Mouse (Mus musculus) monocyte, adult 5-6 weeks (primary cell): ENCODE results near the gene Arl15. TPM values are rescaled to one million over a fixed set of nuclear protein-coding genes. Genes with fewer than 3 reads are reported as not detected.

ENCODE experiments used
- ATAC-seq: fragments of 153-309, 156-312 bp; replicated peaks from 2 replicates; pipeline ENCODE4 v1.8.0; 2017; ENCODE audit warnings: mild to moderate bottlenecking; ENCODE audit not compliant: low TSS enrichment, insufficient number of reproducible peaks, severe bottlenecking, poor library complexity, low FRiP score
- total RNA-seq: library from RNA; stranded (forward); fragments of 200-1000, 200-491, 200-594 nt; gene quantifications from 3 replicates; pipeline ENCODE4 v1.2.3, GENCODE M21; 2017

The Arl15 gene
- total RNA-seq, 1 experiment from 2014 or later = 11.3 TPM

DNA sequence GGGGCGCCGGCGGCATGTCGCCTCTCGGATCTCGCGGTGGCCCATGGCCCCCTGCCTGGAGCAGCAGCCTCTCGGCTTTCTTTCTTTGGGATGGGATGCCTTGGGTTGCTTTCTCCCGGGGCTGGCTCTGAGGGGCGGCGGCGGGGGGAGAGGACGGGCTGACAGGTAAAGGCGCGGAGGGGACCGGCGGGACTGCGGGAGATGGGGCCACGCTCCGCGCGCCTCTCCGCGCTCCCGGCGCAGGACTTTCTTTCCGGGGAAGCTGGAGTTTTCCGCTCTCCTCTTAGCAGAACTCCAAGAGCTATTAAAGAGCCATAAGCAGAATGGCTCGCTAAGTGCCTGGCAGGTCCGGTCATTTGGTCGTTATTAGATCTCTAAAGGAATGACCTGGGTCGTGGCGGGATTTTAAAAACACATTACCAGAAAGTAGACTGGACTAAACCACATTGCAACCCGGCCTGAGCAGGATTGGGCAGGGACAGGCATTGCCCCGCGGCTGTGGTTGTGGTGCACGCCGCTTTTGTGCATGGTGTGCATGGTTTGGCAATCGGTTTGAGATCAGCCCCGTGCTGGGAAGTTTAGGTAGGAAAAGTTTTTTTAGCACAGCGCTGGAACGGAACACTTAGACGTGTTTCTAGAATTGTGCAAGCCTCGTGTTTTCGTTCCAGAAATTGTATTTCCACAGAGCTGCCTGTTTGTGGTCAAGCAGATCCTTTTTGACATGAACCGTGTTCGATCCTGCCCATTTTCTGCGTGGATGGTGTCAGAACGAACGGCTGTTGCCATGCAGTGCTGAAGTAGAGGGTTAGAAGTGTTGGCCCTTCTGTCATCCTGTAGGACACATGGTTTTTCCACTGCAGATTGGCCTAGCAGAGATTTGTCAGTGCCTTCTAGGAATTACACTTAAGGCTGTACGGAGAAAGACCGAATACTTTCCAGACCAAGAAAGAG is 675 bp downstream of the Arl15 start:
- no peak for ATAC-seq

DNA sequence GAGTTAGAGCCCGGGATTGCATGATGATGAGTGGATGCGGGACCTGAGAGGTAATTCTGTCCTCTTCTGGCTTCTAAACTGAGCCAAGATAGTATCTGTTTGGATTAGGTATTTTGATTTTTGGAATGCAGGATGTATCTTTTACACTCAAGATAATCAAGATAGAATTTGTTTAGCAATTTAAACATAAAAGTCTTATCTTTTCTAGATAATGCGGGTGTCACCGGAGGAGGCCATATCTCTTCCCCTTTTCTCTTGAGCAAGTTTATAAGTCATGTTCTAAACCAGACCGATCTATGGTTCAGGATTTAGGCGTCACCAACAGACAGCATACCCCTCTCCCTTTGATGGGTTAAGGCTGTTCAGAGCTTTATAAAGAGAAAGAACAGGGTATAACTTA is 3.1 kb downstream of the Arl15 start:
- ATAC-seq = no peak

DNA sequence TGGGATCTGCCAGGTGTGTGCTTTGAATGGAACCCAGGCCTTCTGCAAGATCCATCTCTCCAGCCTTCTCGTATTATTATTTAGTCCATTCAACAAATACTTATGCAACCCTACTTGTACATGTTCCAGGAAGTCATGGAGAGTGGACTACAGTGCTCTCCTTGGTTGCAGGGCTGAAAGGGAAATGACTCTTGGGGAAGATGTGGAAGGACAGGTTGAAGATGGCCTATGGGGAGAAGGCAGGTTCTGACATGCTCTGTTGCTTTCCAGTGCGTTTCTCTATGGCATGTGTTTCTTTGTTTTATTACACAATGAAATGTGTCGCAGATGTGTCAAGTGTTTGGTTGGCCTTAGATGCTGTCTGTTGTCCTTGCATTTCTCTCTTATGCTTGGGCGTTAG is 5.1 kb downstream of the Arl15 start:
- ATAC-seq = no peak

DNA sequence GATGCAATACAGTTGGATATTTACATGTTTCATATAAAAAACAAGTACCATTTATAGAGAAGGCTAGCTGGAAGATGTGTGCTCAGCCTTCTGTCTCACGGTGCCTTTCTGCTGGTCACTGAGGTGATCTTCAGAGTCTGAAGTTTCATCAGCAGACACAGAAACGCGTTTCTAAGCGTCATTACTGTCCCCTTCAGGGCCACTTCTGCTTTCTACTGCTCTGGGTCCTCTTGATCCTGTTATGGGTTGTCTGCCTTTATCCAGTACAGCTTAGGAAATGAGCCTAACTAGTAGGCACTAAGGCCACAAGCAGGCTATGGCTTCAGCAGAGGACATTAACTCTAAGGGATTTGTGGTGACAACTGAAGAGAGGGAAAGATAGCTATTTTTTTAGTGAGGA is 5.9 kb downstream of the Arl15 start:
- ATAC-seq = no peak

DNA sequence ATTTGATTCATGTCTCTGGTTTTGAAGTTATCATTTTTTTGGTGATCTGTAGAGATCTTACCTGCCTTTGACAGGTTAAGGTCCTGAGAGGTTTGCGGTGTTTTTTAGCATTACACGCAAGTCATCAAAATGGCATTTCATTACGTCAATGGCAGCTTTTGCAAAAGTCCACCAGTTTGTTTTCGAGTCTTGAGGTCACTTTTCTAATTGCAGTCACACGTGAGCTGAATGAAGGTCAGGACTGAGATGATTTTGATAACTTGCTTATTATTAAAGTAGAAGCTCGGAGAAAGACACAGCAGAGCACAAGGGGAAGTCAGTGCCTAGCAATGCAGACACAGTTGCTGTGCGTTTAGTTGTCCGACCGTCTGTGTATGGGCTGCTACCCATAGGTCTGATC is 8.3 kb downstream of the Arl15 start:
- no peak for ATAC-seq

DNA sequence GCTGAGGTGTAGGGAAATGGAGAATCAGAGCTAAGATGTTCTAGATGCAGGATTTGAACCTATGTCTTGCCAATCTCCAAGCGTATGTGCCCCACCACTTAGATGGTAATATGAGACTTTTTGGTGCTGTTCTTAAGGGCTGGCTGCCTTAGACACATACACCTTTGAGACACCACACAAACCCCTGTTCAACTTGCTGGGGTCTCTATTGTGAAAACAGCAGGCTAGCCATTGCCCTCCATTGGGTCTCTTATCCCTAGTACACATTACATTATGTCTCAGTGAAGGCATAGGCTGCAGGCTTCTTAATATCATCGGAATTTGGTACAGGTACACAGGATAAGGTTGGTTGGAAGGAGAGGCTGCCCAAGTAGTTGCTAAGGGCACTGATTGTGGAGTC is 16.8 kb downstream of the Arl15 start:
- no peak for ATAC-seq

DNA sequence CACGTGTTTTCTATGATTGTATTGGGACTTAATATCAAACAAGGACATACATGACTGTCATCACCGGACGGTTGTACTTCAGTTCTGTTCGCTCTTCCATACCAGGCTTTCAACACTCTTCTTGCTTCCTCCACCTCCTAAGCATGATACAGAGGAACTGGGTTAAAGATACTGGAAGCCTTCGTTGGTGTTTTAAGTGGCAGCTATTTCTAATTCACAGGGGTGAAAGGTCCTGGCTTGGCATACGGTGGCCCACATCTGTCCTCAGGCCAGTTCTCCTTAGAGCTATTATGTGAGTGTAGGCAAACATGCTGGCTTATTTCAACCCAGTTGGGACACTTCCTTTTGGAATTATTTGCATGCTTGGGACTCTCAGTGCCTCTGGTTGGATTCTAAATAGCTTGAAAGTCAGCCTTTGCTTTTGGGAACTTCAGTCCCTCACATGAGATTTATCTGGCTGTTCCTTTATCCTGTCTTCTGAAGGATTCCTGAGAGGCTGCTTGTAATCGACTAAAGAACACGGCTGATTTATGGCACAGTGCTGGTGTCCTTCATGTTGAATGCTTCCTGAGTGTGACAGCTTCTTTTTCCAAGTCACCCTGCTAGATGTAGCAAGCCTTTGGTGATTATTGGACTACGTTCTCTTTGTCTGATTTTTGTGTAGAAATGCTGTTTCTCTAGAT is 17.7 kb downstream of the Arl15 start:
- ATAC-seq = no peak

DNA sequence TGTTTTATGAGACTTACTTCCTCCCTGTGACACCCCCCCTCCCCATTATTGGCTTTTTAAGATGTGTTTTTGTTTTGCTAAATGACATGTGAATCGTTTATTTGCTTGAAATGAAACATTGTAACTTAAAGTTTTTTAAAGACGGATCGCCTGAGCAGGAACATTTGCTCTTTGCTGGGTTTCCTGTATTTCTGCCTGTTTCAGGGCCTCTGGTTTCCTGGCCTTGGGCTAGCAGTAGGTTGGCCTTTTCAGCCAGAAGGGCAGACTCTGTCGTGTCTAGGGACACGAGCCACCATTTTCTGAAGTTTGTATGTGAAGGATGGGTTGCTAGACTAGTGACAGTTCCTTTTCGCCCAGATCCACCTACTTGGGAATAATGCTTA is 18.3 kb downstream of the Arl15 start:
- no peak for ATAC-seq

DNA sequence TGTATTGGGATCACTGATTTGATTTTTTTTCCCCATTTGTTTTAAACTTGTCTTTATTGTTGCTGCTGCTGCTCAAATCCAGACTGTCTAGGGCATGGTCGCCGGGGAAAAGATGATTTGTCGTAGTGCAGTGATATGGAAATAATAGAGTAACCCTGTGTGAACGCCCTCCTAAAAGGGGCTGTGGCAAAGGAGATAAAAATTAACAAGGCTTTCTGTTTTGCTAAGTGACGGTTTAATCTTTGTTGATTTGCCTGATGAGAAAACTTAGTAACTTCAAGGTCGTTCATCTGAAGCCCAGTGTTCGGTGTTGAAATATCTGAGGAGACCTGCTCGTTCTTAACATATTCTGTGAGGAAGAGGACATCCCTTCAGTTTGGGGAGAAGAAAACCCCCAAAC is 19.8 kb downstream of the Arl15 start:
- ATAC-seq = no peak

DNA sequence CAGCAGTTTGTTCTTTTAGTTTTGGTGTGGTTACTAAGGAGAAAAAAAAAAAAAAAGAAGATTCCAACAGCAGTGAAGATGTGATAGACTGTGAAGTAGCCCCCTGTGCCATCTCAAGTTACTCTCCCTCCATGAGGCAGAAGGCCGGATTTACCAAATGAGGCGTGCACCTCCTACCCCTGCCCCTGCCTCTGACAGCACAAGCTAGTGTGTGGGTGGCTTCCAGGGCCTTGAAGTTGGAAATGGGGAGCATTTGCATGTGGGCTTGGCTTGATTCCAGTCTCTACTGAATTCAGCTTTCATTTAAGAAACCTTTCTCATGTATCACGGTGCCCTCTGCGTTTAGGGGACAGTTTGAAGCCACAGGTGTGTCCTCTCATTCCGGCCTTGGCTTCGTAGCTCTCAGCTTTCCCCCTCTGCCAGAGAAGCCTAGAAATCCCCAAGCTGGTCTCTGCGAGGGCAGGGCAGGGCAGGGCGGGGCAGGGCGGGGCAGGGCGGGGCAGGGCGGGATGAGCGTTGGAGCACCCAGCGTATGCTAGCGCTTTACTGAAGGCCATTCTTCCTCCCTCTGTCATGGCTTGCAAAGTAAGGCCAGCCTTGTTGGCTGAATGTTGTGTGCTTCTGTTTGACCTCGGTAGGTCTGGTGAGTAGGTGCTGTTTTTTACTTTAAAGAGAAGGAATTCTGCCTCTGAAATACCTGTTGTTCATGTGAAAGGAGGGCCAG is 21.6 kb downstream of the Arl15 start:
- no peak for ATAC-seq

DNA sequence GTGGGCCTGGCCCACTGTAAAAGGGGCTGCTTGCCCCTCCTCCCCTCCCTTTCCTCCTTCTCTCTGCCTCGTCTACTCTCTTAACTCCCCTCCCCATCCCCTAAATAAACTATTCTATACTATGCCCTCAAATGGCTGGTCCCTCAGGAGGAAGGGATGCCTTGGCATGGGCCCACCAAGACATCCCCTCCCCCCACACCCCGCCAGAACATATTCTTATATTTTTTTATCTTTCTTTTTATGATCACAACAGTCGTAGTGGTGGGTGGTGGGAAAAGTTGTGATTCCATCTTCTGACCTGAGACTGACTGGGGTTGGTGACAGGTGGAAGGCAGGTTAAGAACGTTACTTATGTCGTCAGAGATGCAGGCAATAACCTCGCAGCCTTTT is 22.1 kb downstream of the Arl15 start:
- ATAC-seq = no peak

DNA sequence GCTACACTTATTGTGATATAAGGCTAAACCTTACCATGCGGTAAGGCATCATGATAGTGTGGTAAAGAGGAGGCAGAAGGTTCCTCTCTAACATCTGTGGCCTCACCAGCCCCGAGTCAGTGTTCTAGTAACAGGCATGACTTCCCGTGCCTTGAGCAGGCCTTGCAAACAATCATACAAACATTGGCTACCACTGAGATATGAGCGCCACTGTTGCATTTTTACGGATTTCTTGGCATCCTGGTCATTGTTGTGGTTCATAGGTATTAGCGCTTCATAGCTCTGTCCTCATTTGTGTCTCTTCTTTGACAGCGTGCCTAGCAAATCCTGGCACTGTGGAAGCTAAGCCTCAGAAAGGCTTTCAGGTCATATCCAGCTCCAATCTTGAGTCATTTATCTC is 24.7 kb downstream of the Arl15 start:
- no peak for ATAC-seq

DNA sequence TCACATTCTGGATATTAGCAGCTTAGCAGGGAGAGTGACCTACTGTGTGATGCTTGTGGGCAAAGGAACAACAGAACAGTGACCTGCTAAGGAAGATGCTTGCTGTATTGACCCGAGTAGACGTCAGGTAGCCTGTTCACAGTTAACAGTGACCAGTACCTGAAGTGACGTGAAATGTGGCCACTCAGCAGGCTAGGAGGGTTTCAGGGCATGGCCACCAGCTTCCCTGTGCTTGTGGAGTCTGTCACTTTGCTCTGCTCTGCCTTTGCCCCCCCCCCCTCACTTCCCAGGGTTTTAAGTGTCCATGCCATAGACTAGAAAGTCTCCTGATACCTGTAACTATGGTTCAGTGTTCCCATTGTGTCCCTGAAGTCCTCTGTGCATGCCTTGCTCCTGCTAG is 25.9 kb downstream of the Arl15 start:
- no peak for ATAC-seq

DNA sequence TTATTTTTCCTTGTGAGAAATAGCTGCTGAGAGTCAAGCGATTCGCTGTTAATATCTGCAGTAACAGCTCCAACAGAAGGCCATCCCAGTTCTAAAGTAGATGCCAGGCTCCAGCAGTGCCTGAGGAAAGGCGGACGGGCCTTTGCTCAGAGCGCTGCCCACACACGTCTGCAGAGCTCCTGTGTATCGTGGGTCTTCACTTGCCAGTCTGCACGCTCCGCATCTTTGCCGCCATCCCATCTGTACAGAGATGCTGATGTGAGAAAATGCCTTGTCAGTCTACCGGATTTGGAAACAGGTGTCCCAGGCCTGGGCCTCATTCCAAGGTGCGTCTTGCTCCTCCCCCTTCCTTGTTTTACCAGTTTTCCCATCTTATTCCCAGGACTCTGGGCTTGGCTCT is 27.6 kb downstream of the Arl15 start:
- no peak for ATAC-seq

DNA sequence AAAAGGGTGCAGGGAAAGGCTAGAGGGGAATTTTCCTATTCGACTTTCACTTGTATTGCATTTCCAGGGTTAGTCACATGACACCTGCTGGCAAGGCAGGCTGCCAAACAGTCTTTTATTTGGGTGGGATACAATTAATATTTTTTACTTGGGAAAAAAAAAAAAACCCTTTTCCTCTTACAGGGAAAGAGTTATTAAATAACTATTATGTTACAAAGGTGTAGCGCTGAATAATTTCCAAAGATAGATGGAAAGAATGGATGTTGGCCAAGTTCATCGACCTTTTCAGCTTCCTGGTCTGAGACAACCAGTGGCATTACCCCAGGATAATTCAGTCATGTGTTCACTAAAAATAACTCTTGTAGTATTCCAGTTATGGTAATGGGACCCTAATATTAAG is 29.7 kb downstream of the Arl15 start:
- no peak for ATAC-seq

DNA sequence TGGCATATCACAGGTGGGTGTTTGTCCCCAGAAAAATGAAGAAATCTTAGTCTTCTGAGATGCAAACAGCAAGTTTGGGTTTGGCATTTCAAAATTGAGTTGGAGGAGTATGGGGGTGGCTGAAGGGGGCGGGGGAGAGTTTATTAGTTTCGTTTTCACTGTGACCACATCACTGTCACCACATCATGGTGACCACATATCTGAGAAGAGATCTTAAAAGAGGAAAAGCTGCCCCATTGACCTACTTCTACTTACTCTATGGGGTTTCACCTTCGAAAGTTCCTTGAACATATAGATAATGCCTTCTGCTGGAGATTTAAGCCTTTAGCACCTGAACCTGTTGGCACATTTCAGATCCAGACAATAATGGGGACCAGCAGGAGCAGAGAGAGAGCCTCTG is 34.3 kb downstream of the Arl15 start:
- ATAC-seq = no peak

DNA sequence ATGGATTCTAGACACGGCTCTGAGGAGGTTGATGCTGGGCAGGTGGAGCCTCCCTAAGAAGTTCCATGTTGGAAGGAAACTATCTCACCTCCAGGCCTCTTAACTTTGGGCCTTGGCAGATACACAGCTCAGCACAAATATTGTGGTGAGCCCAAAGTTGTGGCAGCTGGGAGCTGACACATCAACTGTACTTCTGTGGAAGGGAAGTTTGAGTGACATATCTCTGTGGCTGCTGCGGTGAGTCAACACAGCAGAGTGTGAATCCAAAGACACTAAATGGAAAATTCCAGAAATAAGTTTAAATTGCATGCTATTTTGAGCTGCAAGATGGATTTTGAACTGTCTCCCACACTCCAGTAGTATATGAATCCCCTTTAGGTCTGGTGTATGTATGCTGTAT is 34.8 kb downstream of the Arl15 start:
- ATAC-seq = no peak

DNA sequence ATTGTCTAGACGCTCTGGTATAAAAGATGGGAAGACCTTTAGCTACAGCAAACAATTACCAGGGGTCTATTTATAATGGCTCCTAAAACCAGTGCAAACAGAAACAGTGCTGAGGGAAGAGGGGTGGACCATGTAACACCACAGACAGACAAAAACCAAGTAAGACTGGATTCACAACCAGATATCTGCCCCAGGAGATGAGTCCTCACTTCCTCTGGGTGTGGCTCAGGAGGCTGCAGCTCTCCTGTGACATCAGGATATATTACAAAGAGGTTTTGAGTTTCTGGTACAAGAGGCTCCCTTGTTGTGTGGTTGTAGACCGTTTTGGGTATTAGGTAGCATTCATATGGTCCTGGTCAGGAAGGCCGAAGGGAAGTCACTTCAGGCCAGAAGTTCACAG is 36.5 kb downstream of the Arl15 start:
- ATAC-seq = no peak

DNA sequence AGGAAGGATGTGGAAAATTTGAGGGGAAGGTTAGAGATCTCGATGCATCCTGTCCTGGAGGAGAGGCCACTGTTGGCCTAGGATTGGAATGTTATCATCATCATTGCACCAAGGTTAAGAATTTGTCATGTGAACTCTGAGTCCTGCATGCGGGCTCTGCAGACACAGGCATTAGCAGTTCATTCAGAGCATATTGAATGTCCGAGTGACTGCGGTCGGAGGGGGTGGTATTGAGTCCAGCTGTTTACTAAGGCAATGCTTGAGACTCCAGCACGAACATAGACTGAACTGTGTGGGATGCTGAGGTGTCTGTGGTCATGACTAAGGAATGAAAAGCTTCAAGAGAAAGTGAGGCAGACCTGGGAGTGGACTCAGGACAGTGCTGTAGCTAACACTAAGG is 38.6 kb downstream of the Arl15 start:
- 0 out of 2 replicates have a peak, but pooled peaks have one; percentile 13 for ATAC-seq

DNA sequence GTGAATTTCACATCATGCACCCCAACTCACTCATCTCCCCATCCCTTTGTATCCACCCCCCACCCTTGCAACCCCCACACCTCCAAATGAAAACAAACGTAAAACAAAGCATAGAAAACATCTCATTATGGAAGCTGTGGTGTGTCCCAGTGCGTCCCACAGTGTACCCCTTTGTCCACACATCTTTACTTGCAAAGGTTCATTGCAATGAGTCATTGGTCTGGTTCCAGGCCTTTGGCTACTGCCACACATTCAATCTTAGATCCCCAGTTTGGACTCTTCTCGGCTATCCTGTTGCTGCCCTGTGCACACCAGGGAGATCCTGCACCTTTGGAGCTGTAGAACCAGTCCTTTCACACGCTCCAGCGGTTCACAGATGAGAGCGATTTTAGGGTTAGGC is 41.6 kb downstream of the Arl15 start:
- no peak for ATAC-seq
